Mouse (Mus musculus): ENCODE results near the gene Cd180. TPM values are rescaled to one million over a fixed set of nuclear protein-coding genes. Genes with fewer than 3 reads are reported as not detected.
"Not testable (repeated sequence)": the region's sequence is repeated elsewhere in the genome, so short reads cannot be mapped to it uniquely, and the experiment has no call there.

Gene Cd180
- polyA plus RNA-seq, 1 experiment from 2014 or later, result 0.62 TPM

DNA sequence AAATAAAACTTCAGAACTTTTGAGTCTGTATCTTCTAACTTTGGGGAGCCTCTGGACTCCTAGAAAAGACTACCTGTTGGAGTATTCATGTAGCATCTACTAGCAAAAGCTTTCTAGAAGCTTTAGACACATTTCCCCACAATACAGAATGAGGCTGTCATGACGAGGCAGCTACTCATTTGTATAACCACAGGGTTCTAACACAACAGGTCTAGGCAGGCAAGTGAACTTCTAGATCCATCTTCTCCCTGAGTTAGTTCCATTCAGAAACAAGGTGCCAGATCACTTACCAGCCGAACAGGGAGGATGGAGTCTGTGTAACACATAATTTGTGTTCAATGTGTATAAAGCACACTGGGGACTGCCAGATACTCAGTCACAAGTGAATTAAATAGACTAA, 32.5 kb downstream of the Cd180 start:
- Histone ChIP-seq H3K36me3 (ENCODE audit: control insufficient read depth, insufficient read depth) (no peaks in the 10 kb centered on the region), H3K27ac (ENCODE audit: low read length) (no peak overlapping the region), H3K4me1 (ENCODE audit: control insufficient read depth, insufficient read depth, low read length) (no peaks in the 10 kb centered on the region), H3K4me2 (ENCODE audit: low read depth, low read length) (no peak overlapping the region), H3K27me3 (ENCODE audit: control insufficient read depth, insufficient read depth, low read length) (no peaks in the 10 kb centered on the region), H3K9ac (ENCODE audit: low read length) (no peak overlapping the region), H3K4me3 (ENCODE audit: low read length) (no peak overlapping the region), H3K9me3 (replicated peaks; ENCODE audit: control insufficient read depth, low read length) (no peaks in the 10 kb centered on the region)
- 86% methylated on average over 2 of the region's 2 CpGs for WGBS
- no peak for ATAC-seq (replicated peaks; ENCODE audit: extremely low read depth, insufficient read depth, low FRiP score)

DNA sequence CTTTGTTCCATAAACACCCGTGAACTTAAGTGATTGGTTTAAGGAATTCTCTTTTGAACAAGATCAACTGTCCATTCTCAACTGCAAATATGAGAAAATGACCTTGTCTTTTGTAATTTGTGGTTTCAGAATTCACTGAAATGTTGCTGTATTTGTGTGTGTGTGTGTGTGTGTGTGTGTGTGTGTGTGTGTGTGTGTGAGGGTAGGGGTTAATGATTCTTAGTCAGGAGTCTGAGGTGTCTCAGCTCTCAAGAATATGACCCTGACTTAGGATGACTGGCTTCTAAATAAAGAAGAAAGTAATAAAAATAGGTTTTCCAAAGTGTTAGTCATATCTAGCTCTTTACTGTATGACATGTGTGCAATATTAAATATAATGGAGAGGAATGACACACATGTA, 33.5 kb downstream of the Cd180 start:
- no peak overlapping the region for H3K9ac ChIP-seq (ENCODE audit: low read length)
- H3K9me3 ChIP-seq (replicated peaks; ENCODE audit: control insufficient read depth, low read length), result no peaks in the 10 kb centered on the region
- no peak overlapping the region for H3K4me2 ChIP-seq (ENCODE audit: low read depth, low read length)
- no peaks in the 10 kb centered on the region for H3K36me3 ChIP-seq (ENCODE audit: control insufficient read depth, insufficient read depth)
- ATAC-seq (replicated peaks; ENCODE audit: extremely low read depth, insufficient read depth, low FRiP score), result no peak
- no peak overlapping the region for H3K4me3 ChIP-seq (ENCODE audit: low read length)
- no peaks in the 10 kb centered on the region for H3K27me3 ChIP-seq (ENCODE audit: control insufficient read depth, insufficient read depth, low read length)
- 96% methylated on average over 1 of the region's 1 CpGs for WGBS
- H3K4me1 ChIP-seq (ENCODE audit: control insufficient read depth, insufficient read depth, low read length), result no peaks in the 10 kb centered on the region
- H3K27ac ChIP-seq (ENCODE audit: low read length), result no peak overlapping the region

DNA sequence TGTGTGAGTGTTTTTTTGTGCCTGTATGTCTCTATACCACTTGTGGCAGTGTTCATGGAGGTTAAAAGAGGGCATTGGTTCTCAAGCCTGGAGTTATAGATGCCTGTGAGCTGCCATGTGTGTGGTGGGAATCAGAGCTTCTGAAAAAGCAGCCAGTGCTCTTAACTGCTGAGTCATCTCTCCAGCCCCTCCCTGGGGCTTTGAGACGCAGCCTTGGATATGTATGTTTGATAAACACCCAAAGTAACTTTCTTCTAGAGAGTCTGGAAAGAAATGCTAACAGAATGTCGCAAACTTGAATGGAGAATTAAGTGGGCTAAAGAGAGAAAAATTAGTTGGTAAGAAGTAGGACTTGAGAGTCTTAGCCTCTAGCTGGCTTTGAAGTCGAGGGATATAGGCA, 34.7 kb downstream of the Cd180 start:
- Histone ChIP-seq H3K4me2 (ENCODE audit: low read depth, low read length) (no peak overlapping the region), H3K36me3 (ENCODE audit: control insufficient read depth, insufficient read depth) (no peaks in the 10 kb centered on the region), H3K9me3 (replicated peaks; ENCODE audit: control insufficient read depth, low read length) (no peaks in the 10 kb centered on the region), H3K9ac (ENCODE audit: low read length) (no peak overlapping the region), H3K4me3 (ENCODE audit: low read length) (no peak overlapping the region), H3K27ac (ENCODE audit: low read length) (no peak overlapping the region), H3K4me1 (ENCODE audit: control insufficient read depth, insufficient read depth, low read length) (no peaks in the 10 kb centered on the region), H3K27me3 (ENCODE audit: control insufficient read depth, insufficient read depth, low read length) (no peaks in the 10 kb centered on the region)
- no peak for ATAC-seq (replicated peaks; ENCODE audit: extremely low read depth, insufficient read depth, low FRiP score)
- 72% methylated on average over 3 of the region's 3 CpGs for WGBS

DNA sequence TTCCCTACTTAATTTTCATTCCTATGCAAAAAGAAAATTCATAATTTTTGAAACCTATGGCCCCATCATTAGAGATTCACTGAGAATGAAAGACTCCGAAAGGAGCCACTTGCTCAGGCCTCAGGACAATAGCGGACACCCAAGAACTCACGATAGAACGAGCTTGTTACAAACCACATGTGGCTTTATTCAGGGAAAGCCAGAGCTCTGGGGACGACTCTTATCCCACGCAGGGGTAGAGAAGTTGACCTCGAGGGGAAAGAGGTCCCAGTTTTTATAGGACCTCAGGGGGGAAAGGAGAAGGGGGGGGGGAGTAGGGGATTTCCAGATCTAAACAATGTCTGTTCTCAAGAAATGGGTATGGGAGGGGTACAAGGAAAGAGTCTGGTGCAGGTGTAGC, 35.6 kb downstream of the Cd180 start:
- H3K4me1 ChIP-seq (ENCODE audit: control insufficient read depth, insufficient read depth, low read length); H3K27ac ChIP-seq (ENCODE audit: low read length); H3K27me3 ChIP-seq (ENCODE audit: control insufficient read depth, insufficient read depth, low read length); H3K9ac ChIP-seq (ENCODE audit: low read length); H3K4me3 ChIP-seq (ENCODE audit: low read length); H3K9me3 ChIP-seq (replicated peaks; ENCODE audit: control insufficient read depth, low read length); H3K36me3 ChIP-seq (ENCODE audit: control insufficient read depth, insufficient read depth); H3K4me2 ChIP-seq (ENCODE audit: low read depth, low read length); ATAC-seq (replicated peaks; ENCODE audit: extremely low read depth, insufficient read depth, low FRiP score): not testable (repeated sequence)
- WGBS, result 83% methylated on average over 7 of the region's 7 CpGs

DNA sequence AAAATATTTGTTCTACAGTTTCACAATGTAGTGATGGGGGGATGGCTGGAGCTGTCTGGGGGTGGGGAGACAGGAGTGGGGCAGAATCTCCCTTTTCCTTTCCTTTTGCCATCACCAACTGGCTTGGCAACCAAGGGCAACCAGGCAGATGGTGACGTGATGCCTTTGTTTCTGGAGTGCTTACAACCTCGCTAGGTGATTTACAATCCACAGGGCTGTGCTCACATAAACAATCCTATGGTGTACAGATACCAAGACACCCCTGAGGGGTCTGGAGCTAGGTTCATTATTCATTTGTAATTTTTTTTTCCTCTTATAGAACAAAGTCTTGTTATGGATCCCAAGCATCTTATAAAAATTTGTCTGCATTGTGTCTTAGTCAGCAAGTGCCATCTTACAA, 39.7 kb downstream of the Cd180 start:
- Histone ChIP-seq H3K4me2 (ENCODE audit: low read depth, low read length) (no peak overlapping the region), H3K4me1 (ENCODE audit: control insufficient read depth, insufficient read depth, low read length) (no peaks in the 10 kb centered on the region), H3K9me3 (replicated peaks; ENCODE audit: control insufficient read depth, low read length) (no peaks in the 10 kb centered on the region), H3K4me3 (ENCODE audit: low read length) (no peak overlapping the region), H3K36me3 (ENCODE audit: control insufficient read depth, insufficient read depth) (peaks cover 40% of the 10 kb centered on the region), H3K9ac (ENCODE audit: low read length) (no peak overlapping the region), H3K27ac (ENCODE audit: low read length) (no peak overlapping the region), H3K27me3 (ENCODE audit: control insufficient read depth, insufficient read depth, low read length) (no peaks in the 10 kb centered on the region)
- 81% methylated on average over 2 of the region's 2 CpGs for WGBS
- no peak for ATAC-seq (replicated peaks; ENCODE audit: extremely low read depth, insufficient read depth, low FRiP score)

DNA sequence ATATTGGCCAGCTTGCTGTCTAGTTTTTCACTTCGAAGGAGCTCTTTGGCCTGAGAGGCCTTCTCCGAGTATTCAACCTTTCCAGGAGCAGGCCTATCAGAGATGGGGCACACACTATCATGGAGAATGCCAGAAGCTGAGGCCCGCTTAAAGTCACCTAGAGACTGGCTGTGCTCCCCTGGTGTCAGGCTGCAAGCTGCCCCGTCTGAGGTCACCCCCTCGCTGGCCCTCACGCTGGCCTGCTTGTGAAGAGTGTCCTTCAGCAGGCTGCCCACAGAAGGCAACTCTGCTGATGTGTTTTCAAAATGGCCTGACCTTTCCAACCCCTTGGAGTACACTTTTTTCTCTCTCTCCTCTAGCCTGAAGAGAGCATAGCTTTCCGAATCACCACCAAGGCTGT, 44.5 kb downstream of the Cd180 start:
- Histone ChIP-seq H3K4me1 (ENCODE audit: control insufficient read depth, insufficient read depth, low read length) (no peaks in the 10 kb centered on the region), H3K9ac (ENCODE audit: low read length) (no peak overlapping the region), H3K4me3 (ENCODE audit: low read length) (no peak overlapping the region), H3K4me2 (ENCODE audit: low read depth, low read length) (no peak overlapping the region), H3K9me3 (replicated peaks; ENCODE audit: control insufficient read depth, low read length) (no peaks in the 10 kb centered on the region), H3K27me3 (ENCODE audit: control insufficient read depth, insufficient read depth, low read length) (no peaks in the 10 kb centered on the region), H3K27ac (ENCODE audit: low read length) (no peak overlapping the region), H3K36me3 (ENCODE audit: control insufficient read depth, insufficient read depth) (peaks cover 74% of the 10 kb centered on the region)
- WGBS, result 88% methylated on average over 7 of the region's 7 CpGs
- ATAC-seq (replicated peaks; ENCODE audit: extremely low read depth, insufficient read depth, low FRiP score), result no peak

DNA sequence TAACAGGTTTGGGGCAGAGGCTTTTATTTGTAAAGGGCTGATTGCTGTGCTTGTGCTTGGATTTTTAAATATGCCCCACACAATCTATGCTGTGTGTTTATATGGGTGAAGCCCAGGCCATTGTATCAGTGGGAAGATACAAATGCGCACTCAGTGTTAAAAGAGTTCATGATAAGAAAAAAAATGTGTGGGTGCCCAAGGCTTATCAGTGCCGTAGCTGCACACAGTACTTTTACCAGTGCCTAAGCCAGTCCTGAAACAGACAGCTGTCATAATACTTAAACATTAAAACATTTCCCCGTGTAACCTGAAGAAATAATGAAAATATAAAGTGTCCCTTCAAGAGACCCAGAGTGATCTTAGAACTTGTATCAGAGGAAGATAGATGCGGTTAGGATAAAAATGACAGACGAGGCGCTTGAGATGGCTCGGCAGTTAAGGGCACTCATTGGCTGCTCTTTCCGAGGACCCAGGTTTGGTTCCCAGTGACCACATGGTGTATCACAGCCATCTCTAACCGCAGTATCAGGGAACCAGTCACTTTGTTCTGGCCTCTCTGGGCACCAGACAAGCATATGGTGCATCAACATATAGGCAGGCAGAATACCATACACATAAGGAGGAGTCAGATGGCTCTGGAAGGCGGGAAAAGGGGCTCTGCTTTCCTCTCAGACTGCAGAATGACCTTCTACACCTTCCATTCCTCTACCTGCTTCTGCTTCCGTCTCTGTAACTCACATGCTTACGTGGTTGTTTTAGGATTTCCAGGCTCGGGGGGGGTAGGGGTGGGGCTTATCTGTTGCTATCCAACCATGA, 46.6 kb downstream of the Cd180 start:
- WGBS, result 81% methylated on average over 13 of the region's 13 CpGs
- H3K4me3 ChIP-seq (ENCODE audit: low read length), result no peak overlapping the region
- H3K27me3 ChIP-seq (ENCODE audit: control insufficient read depth, insufficient read depth, low read length), result no peaks in the 10 kb centered on the region
- no peaks in the 10 kb centered on the region for H3K9me3 ChIP-seq (replicated peaks; ENCODE audit: control insufficient read depth, low read length)
- ATAC-seq (replicated peaks; ENCODE audit: extremely low read depth, insufficient read depth, low FRiP score), result no peak
- no peaks in the 10 kb centered on the region for H3K4me1 ChIP-seq (ENCODE audit: control insufficient read depth, insufficient read depth, low read length)
- H3K36me3 ChIP-seq (ENCODE audit: control insufficient read depth, insufficient read depth), result peaks cover 61% of the 10 kb centered on the region
- no peak overlapping the region for H3K27ac ChIP-seq (ENCODE audit: low read length)
- no peak overlapping the region for H3K9ac ChIP-seq (ENCODE audit: low read length)
- no peak overlapping the region for H3K4me2 ChIP-seq (ENCODE audit: low read depth, low read length)

DNA sequence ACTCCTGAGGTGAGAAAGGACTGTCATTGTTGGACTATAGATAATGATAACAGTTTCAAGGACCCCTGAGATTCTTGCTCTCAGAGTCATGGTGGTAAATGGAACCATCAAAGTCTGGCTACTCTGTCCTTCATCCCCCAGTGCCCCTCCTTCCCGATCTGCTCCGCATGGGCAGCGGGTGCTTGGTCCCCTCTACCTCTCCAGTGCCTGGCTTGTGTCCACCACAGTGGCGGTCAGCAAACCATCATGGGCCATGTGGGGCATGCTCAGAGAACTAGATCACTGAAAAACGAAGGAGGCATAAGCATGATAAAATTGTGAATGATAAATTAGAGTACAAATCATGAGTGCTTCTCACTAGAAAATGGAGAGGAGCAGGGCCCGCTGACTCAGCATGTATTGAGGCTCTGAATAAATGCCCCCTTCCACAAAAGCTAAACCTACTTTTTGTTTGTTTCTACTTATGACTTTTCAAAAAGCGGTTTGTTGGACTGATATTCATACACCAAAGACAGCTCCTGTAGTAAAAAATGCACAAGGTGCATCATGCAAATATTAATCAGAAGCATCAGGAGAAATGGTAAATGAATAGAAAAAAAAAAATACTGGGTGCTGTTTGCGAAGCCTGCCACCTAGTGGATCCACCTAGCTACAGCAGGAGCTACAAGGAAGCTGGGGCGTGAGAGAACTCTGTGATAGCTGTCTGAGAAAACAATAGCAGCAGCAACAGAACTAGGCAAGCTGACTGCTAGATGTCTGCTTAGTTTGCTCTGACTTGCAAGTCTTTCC, 51.3 kb downstream of the Cd180 start:
- no peak for ATAC-seq (replicated peaks; ENCODE audit: extremely low read depth, insufficient read depth, low FRiP score)
- Histone ChIP-seq H3K27me3 (ENCODE audit: control insufficient read depth, insufficient read depth, low read length) (no peaks in the 10 kb centered on the region), H3K36me3 (ENCODE audit: control insufficient read depth, insufficient read depth) (peaks cover 36% of the 10 kb centered on the region), H3K9me3 (replicated peaks; ENCODE audit: control insufficient read depth, low read length) (no peaks in the 10 kb centered on the region), H3K4me1 (ENCODE audit: control insufficient read depth, insufficient read depth, low read length) (no peaks in the 10 kb centered on the region), H3K4me3 (ENCODE audit: low read length) (no peak overlapping the region), H3K4me2 (ENCODE audit: low read depth, low read length) (no peak overlapping the region), H3K27ac (ENCODE audit: low read length) (no peak overlapping the region), H3K9ac (ENCODE audit: low read length) (no peak overlapping the region)
- 65% methylated on average over 9 of the region's 9 CpGs for WGBS

DNA sequence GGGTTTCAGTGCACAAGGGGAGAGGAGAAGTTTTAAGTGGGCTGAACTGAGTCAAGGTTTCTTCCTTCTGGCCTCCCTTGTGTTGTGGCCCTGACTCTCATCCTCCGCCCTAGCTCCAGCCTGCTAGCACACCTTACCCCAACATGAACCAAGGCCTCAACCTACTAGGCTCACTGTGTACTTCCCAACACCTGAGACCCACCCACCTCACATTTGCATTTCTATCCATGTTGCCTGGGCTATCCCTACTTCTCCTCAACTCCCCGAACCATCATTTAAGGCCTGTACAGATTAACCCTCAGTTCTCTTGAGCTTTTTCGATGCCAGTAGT, 51.9 kb downstream of the Cd180 start:
- Histone ChIP-seq H3K4me3 (ENCODE audit: low read length) (no peak overlapping the region), H3K9me3 (replicated peaks; ENCODE audit: control insufficient read depth, low read length) (no peaks in the 10 kb centered on the region), H3K27ac (ENCODE audit: low read length) (no peak overlapping the region), H3K36me3 (ENCODE audit: control insufficient read depth, insufficient read depth) (peaks cover 35% of the 10 kb centered on the region), H3K9ac (ENCODE audit: low read length) (no peak overlapping the region), H3K27me3 (ENCODE audit: control insufficient read depth, insufficient read depth, low read length) (no peaks in the 10 kb centered on the region), H3K4me2 (ENCODE audit: low read depth, low read length) (no peak overlapping the region), H3K4me1 (ENCODE audit: control insufficient read depth, insufficient read depth, low read length) (no peaks in the 10 kb centered on the region)
- no peak for ATAC-seq (replicated peaks; ENCODE audit: extremely low read depth, insufficient read depth, low FRiP score)
- WGBS, result 93% methylated on average over 3 of the region's 3 CpGs
